Mouse (Mus musculus) E14TG2a.4 (cell line): ENCODE results near the gene Ambp.

Source experiments
- H3K27me3 ChIP-seq: 2 replicates; pipeline ENCODE4 v1.6.1; 2014; ENCODE audit warnings: low read length, control low read depth; ENCODE audit not compliant: insufficient read depth
- H3K36me3 ChIP-seq: 2 replicates; pipeline ENCODE4 v1.6.1; 2014; ENCODE audit warnings: low read length, control low read depth; ENCODE audit not compliant: insufficient read depth
- H3K4me1 ChIP-seq: replicated peaks from 2 replicates; pipeline ENCODE4 v1.6.1; 2014; ENCODE audit warnings: low read depth, low read length, control low read depth
- H3K4me3 ChIP-seq: replicated peaks from 2 replicates; pipeline ENCODE4 v1.5.1; 2014; ENCODE audit warnings: mild to moderate bottlenecking, low read length
- H3K9me3 ChIP-seq: 2 replicates; pipeline ENCODE4 v1.6.1; 2014; ENCODE audit warnings: low read length, control low read depth
- CTCF ChIP-seq: conservative IDR thresholded peaks from 2 replicates; pipeline ENCODE4 v1.5.1; 2014; ENCODE audit warnings: low read length
- NANOG ChIP-seq: IDR thresholded peaks from 2 replicates; pipeline ENCODE4 v1.6.1; 2014; ENCODE audit warnings: borderline replicate concordance, low read length, mixed read lengths
- POU5F1 ChIP-seq: IDR thresholded peaks from 2 replicates; pipeline ENCODE4 v1.6.1; 2014; ENCODE audit warnings: low read length, borderline replicate concordance

Gene Ambp

GRCm38 (mm10) chr4:63097603-63098002 is 57.0 kb downstream of the Ambp start:
- H3K4me3 ChIP-seq = no peak overlapping the region
- no peaks in the 10 kb centered on the region for H3K9me3 ChIP-seq
- no peaks in the 10 kb centered on the region for H3K36me3 ChIP-seq
- H3K27me3 ChIP-seq = no peaks in the 10 kb centered on the region
- H3K4me1 ChIP-seq = no peaks in the 10 kb centered on the region
- TF ChIP-seq NANOG (no peak), POU5F1 (no peak), CTCF (no peak)
